8 mouse cellular contexts compared by ENCODE assay signal in the genomic region with DNA sequence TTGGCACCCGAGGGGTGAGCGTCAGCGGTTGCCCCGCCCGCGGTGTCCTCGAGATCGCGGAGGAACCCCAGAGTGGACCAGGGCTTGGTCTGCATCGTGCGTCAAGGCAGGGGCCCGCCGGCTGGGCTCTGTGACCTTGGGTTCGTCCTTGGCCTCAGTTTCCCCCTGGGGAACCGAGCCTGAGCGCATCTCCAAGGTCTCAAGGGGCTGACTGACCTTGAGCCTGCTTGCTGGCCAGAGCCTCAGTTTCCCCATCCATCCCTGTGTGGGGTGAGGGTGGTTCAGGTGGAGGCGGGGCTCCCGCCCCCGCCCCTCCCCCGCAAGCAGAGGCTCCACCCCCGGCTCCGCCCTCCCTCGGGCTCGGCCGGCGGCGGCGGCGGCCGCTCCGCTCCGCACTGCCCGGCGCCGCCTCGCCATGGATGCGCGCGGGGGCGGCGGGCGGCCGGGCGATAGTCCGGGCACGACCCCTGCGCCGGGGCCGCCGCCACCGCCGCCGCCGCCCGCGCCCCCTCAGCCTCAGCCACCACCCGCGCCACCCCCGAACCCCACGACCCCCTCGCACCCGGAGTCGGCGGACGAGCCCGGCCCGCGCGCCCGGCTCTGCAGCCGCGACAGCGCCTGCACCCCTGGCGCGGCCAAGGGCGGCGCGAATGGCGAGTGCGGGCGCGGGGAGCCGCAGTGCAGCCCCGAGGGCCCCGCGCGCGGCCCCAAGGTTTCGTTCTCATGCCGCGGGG. TPM values are rescaled to one million over a fixed set of nuclear protein-coding genes. Genes with fewer than 3 reads are reported as not detected.
DNase-seq lines count a peak whose midpoint lies in the region; ATAC-seq and TF ChIP-seq lines count a peak whose summit lies in the region.

TSS of gene Hcn2 (plus strand) at position 381 of the 734 bp plus-strand sequence.

- peak; percentile 38; the same call in 1 of the 2 replicates for ATAC-seq in kidney, embryonic 15.5 days (replicated peaks; ENCODE audit: low FRiP score)
- no peak; the same call in 1 of the 2 replicates for ATAC-seq in intestine, embryonic 14.5 days (replicated peaks; ENCODE audit: low FRiP score, low TSS enrichment, low read depth)
- peak; percentile 48 for ATAC-seq in midbrain, embryonic 12.5 days (ENCODE audit: low FRiP score, low read depth)

- TF ChIP-seq CTCF in embryonic fibroblast, embryonic 13.5 days (IDR thresholded peaks at IDR 0.05; ENCODE audit: borderline replicate concordance, insufficient read depth, low read length), result no peak

- 2% methylated on average over 68 of the region's 91 CpGs for WGBS in kidney, embryonic 15.5 days
- WGBS in intestine, embryonic 14.5 days, result 1% methylated on average over 76 of the region's 91 CpGs
- 3% methylated on average over 26 of the region's 91 CpGs for WGBS in midbrain, embryonic 12.5 days

- peaks cover 19% of the 10 kb centered on the region for H3K4me1 ChIP-seq in kidney, embryonic 15.5 days
- no peaks in the 10 kb centered on the region for H3K4me1 ChIP-seq in embryonic fibroblast, embryonic 13.5 days (ENCODE audit: control insufficient read depth, insufficient read depth, low read length)
- H3K4me1 ChIP-seq in intestine, embryonic 14.5 days (replicated peaks; ENCODE audit: control insufficient read depth, insufficient read depth, low read length), result peaks cover 9% of the 10 kb centered on the region
- peaks cover 18% of the 10 kb centered on the region for H3K4me1 ChIP-seq in midbrain, embryonic 12.5 days

- peaks cover 70% of the 10 kb centered on the region for H3K27me3 ChIP-seq in kidney, embryonic 15.5 days
- peaks cover 57% of the 10 kb centered on the region for H3K27me3 ChIP-seq in intestine, embryonic 14.5 days (replicated peaks; ENCODE audit: control insufficient read depth, insufficient read depth, low read length)
- peaks cover 62% of the 10 kb centered on the region for H3K27me3 ChIP-seq in midbrain, embryonic 12.5 days

- peak within 1 kb of the TSS; percentile 59 for H3K4me3 ChIP-seq in kidney, embryonic 15.5 days (replicated peaks)
- peak within 1 kb of the TSS; percentile 40 for H3K4me3 ChIP-seq in embryonic fibroblast, embryonic 13.5 days (ENCODE audit: insufficient read depth, low read length)
- peak within 1 kb of the TSS; percentile 49 for H3K4me3 ChIP-seq in intestine, embryonic 14.5 days (ENCODE audit: low read depth, low read length)
- H3K4me3 ChIP-seq in midbrain, embryonic 12.5 days, result peak within 1 kb of the TSS; percentile 64

- H3K4me2 ChIP-seq in kidney, embryonic 15.5 days, result peak within 1 kb of the TSS; percentile 95
- peak within 1 kb of the TSS; percentile 94 for H3K4me2 ChIP-seq in intestine, embryonic 14.5 days (ENCODE audit: low read length)
- peak within 1 kb of the TSS; percentile 95 for H3K4me2 ChIP-seq in midbrain, embryonic 12.5 days (replicated peaks)

- peaks cover 8% of the 10 kb centered on the region for H3K36me3 ChIP-seq in kidney, embryonic 15.5 days
- peaks cover 7% of the 10 kb centered on the region for H3K36me3 ChIP-seq in intestine, embryonic 14.5 days (ENCODE audit: control insufficient read depth, insufficient read depth, low read length)
- H3K36me3 ChIP-seq in midbrain, embryonic 12.5 days, result peaks cover 10% of the 10 kb centered on the region

- no peak within 1 kb of the TSS for H3K27ac ChIP-seq in kidney, embryonic 15.5 days
- no peak within 1 kb of the TSS for H3K27ac ChIP-seq in embryonic fibroblast, embryonic 13.5 days (ENCODE audit: insufficient read depth, low read length)
- no peak within 1 kb of the TSS for H3K27ac ChIP-seq in intestine, embryonic 14.5 days (ENCODE audit: low read depth)
- H3K27ac ChIP-seq in midbrain, embryonic 12.5 days (replicated peaks), result no peak within 1 kb of the TSS

- no peak for TF ChIP-seq POLR2A in embryonic fibroblast, embryonic 13.5 days (IDR thresholded peaks at IDR 0.05; ENCODE audit: low read depth, low read length)

- H3K9ac ChIP-seq in kidney, embryonic 15.5 days, result peak within 1 kb of the TSS; percentile 18; the same call in 1 of the 2 replicates
- H3K9ac ChIP-seq in intestine, embryonic 14.5 days (ENCODE audit: low read length), result 0 out of 2 replicates have a peak within 1 kb of the TSS, but pooled peaks have one; percentile 21
- H3K9ac ChIP-seq in midbrain, embryonic 12.5 days (replicated peaks), result peak within 1 kb of the TSS; percentile 58

- no peak for DNase-seq in kidney, postnatal 10 days
- DNase-seq in MN1 (ENCODE audit: low spot score), result peak; percentile 62
- no peak for DNase-seq in intestine, embryonic 14.5 days (ENCODE audit: low spot score)
- no peak for DNase-seq in urinary bladder, postnatal 36 days (ENCODE audit: low spot score in 2 of 2)
- no peak for DNase-seq in testis, postnatal 14 days (ENCODE audit: low spot score)

- H3K9me3 ChIP-seq in kidney, embryonic 15.5 days (replicated peaks), result no peaks in the 10 kb centered on the region
- H3K9me3 ChIP-seq in intestine, embryonic 14.5 days (ENCODE audit: control insufficient read depth, low read length), result no peaks in the 10 kb centered on the region
- no peaks in the 10 kb centered on the region for H3K9me3 ChIP-seq in midbrain, embryonic 12.5 days

RNA-seq across cellular contexts. Expression of gene Hcn2, which starts in this region (rescaled TPM):
- 0.05 and 0.19 TPM in 2 replicates for polyA plus RNA-seq in kidney, embryonic 15.5 days (2015; fragmentation: Nextera tagmentation; extraction: Ambion mirVana)
- polyA plus RNA-seq in embryonic fibroblast, embryonic 13.5 days (2011; ENCODE audit: insufficient read length, low read depth, missing spikeins), result 0.91 and 1.9 TPM in 2 replicates
- polyA plus RNA-seq in intestine, embryonic 14.5 days (2014; fragmentation: Nextera tagmentation; extraction: Ambion mirVana), result 0.09 and 0.12 TPM in 2 replicates
- polyA plus RNA-seq in midbrain, embryonic 12.5 days (2016; fragmentation: Nextera tagmentation; extraction: Ambion mirVana), result 0.18 and 0.25 TPM in 2 replicates

Comparison
In these comparisons a context has a peak if more than half of its experiments do, and no peak if none do; other contexts are left out.
1. Peak in ATAC-seq, H3K4me3 ChIP-seq, H3K9ac ChIP-seq and H3K4me2 ChIP-seq in kidney, embryonic 15.5 days; RNA of the gene not detected or under 1 TPM.
2. Peak in ATAC-seq, H3K4me3 ChIP-seq, H3K9ac ChIP-seq and H3K4me2 ChIP-seq in midbrain, embryonic 12.5 days; RNA of the gene not detected or under 1 TPM.